Mouse (Mus musculus) urinary bladder, adult 2 months (tissue): ENCODE results near the gene Nr2f2. TPM values are rescaled to one million over a fixed set of nuclear protein-coding genes. Genes with fewer than 3 reads are reported as not detected.

Source experiments
- DNase-seq: peaks from one replicate; pipeline ENCODE4 v3.0.0; 2022; ENCODE audit warnings: low spot score
- polyA plus RNA-seq: library from polyadenylated mRNA; depleted of rRNA; stranded (reverse); fragments of >200 nt; gene quantifications from 2 replicates; pipeline ENCODE4 v1.2.3, GENCODE M21; 2012; rRNA removed

Gene Nr2f2
- 118 and 128 TPM in 2 replicates for polyA plus RNA-seq

- DNase-seq = no peak
Measured at GRCm38 (mm10) chr7:70365941-70366807, at the start of gene Nr2f2. Gene Nr2f2 (minus strand): TSS chr7:70366735.

GRCm38 (mm10) chr7:70414461-70414860 lies 47.9 kb upstream of the Nr2f2 start:
- no peak for DNase-seq

GRCm38 (mm10) chr7:70413646-70414045 lies 47.1 kb upstream of the Nr2f2 start:
- DNase-seq = no peak

- DNase-seq = no peak
Measured at GRCm38 (mm10) chr7:70412900-70413299, 46.4 kb upstream of the Nr2f2 start.

- DNase-seq = no peak
Measured at GRCm38 (mm10) chr7:70410350-70410749, 43.8 kb upstream of the Nr2f2 start.

GRCm38 (mm10) chr7:70409890-70410289 lies 43.4 kb upstream of the Nr2f2 start:
- no peak for DNase-seq

- no peak for DNase-seq
Measured at GRCm38 (mm10) chr7:70408814-70409213, 42.3 kb upstream of the Nr2f2 start.

- DNase-seq = no peak
Measured at GRCm38 (mm10) chr7:70407123-70407522, 40.6 kb upstream of the Nr2f2 start.

GRCm38 (mm10) chr7:70406527-70406926 lies 40.0 kb upstream of the Nr2f2 start:
- DNase-seq = no peak

- no peak for DNase-seq
Measured at GRCm38 (mm10) chr7:70405466-70405865, 38.9 kb upstream of the Nr2f2 start.

GRCm38 (mm10) chr7:70382828-70383227 lies 16.3 kb upstream of the Nr2f2 start:
- DNase-seq = no peak

- DNase-seq = no peak
Measured at GRCm38 (mm10) chr7:70381409-70382244, 15.1 kb upstream of the Nr2f2 start.

GRCm38 (mm10) chr7:70380943-70381342 lies 14.4 kb upstream of the Nr2f2 start:
- DNase-seq = no peak

GRCm38 (mm10) chr7:70380246-70380645 lies 13.7 kb upstream of the Nr2f2 start:
- DNase-seq = no peak

- DNase-seq = no peak
Measured at GRCm38 (mm10) chr7:70370552-70371262, 4.2 kb upstream of the Nr2f2 start.

- peak; percentile 38 for DNase-seq
Measured at GRCm38 (mm10) chr7:70369731-70370551, 3.4 kb upstream of the Nr2f2 start.

GRCm38 (mm10) chr7:70369061-70369730 lies 2.7 kb upstream of the Nr2f2 start:
- peak; percentile 33 for DNase-seq

- no peak for DNase-seq
Measured at GRCm38 (mm10) chr7:70368751-70369060, 2.2 kb upstream of the Nr2f2 start.

GRCm38 (mm10) chr7:70368268-70368655 lies 1.7 kb upstream of the Nr2f2 start:
- DNase-seq = no peak

- DNase-seq = no peak
Measured at GRCm38 (mm10) chr7:70367591-70368267, 1.2 kb upstream of the Nr2f2 start.
